Mouse (Mus musculus) myocyte (in vitro differentiated cells): ENCODE results near the gene Nuak2.

Experiments used
- CEBPB ChIP-seq: IDR thresholded peaks from 2 replicates; pipeline ENCODE4 v1.6.1; 2011; ENCODE audit warnings: mild to moderate bottlenecking, moderate library complexity; ENCODE audit not compliant: poor library complexity, insufficient read depth, severe bottlenecking
- E2F4 ChIP-seq: IDR thresholded peaks from one replicate; pipeline ENCODE4 v1.6.1; 2011; ENCODE audit warnings: mild to moderate bottlenecking, control low read depth, moderate library complexity; ENCODE audit not compliant: insufficient read depth
- MAX ChIP-seq: IDR thresholded peaks from one replicate; pipeline ENCODE4 v1.6.1; 2011; ENCODE audit warnings: low read depth, mild to moderate bottlenecking, control low read depth
- POLR2A ChIP-seq: IDR thresholded peaks from one replicate; pipeline ENCODE4 v1.6.1; 2011; ENCODE audit warnings: low read depth, mild to moderate bottlenecking, control low read depth, moderate library complexity; ENCODE audit not compliant: insufficient read length
- POLR2AphosphoS2 ChIP-seq: IDR thresholded peaks from one replicate; pipeline ENCODE4 v1.6.1; 2011; ENCODE audit warnings: low read depth, control low read depth; ENCODE audit not compliant: insufficient read length
- REST ChIP-seq: IDR thresholded peaks from one replicate; pipeline ENCODE4 v1.6.1; 2011; ENCODE audit warnings: mild to moderate bottlenecking, control low read depth, moderate library complexity; ENCODE audit not compliant: insufficient read depth, insufficient read length
- TCF12 ChIP-seq: IDR thresholded peaks from one replicate; pipeline ENCODE4 v1.6.1; 2011; ENCODE audit warnings: mild to moderate bottlenecking, control low read depth; ENCODE audit not compliant: poor library complexity, insufficient read depth, severe bottlenecking
- TCF3 ChIP-seq: IDR thresholded peaks from one replicate; pipeline ENCODE4 v1.6.1; 2011; ENCODE audit warnings: low read depth, control low read depth; ENCODE audit not compliant: insufficient read length
- USF1 ChIP-seq: IDR thresholded peaks from one replicate; pipeline ENCODE4 v1.6.1; 2011; ENCODE audit warnings: low read depth, mild to moderate bottlenecking, control low read depth, moderate library complexity

- no peak for TF ChIP-seq POLR2A
- TF ChIP-seq CEBPB = no peak
- TF ChIP-seq USF1 = no peak
- no peak for TF ChIP-seq TCF12
- no peak for TF ChIP-seq TCF3
- TF ChIP-seq MAX = no peak
- TF ChIP-seq POLR2AphosphoS2 = no peak
- no peak for TF ChIP-seq E2F4
- TF ChIP-seq REST = no peak
These were observed 3.9 kb upstream of the Nuak2 start for GRCm38 (mm10) chr1:132312043-132312442.
